Mouse (Mus musculus) bone marrow macrophage, adult 2 months (primary cell): ENCODE measurements around the gene Nppb. TPM values are rescaled to one million over a fixed set of nuclear protein-coding genes. Genes with fewer than 3 reads are reported as not detected.

Experiments
- H3K27ac ChIP-seq: 2 replicates; pipeline ENCODE4 v1.5.1; 2012; ENCODE audit warnings: low read depth, low read length; ENCODE audit not compliant: insufficient read depth
- H3K4me1 ChIP-seq: 2 replicates; pipeline ENCODE4 v1.6.1; 2012; ENCODE audit warnings: low read length; ENCODE audit not compliant: control insufficient read depth, insufficient read depth
- H3K4me3 ChIP-seq: 2 replicates; pipeline ENCODE4 v1.5.1; 2012; ENCODE audit warnings: mild to moderate bottlenecking, low read length, moderate library complexity; ENCODE audit not compliant: insufficient read depth
- CTCF ChIP-seq: IDR thresholded peaks from 2 replicates; pipeline ENCODE4 v1.5.1; 2012; ENCODE audit warnings: low read depth, mild to moderate bottlenecking, low read length, moderate library complexity
- POLR2A ChIP-seq: IDR thresholded peaks from 2 replicates; pipeline ENCODE4 v1.6.1; 2012; ENCODE audit warnings: mild to moderate bottlenecking, low read depth, low read length, borderline replicate concordance
- polyA plus RNA-seq: library from polyadenylated mRNA; stranded (reverse); fragments of >200 nt; gene quantifications from 2 replicates; pipeline ENCODE4 v1.2.4, GENCODE M21; 2012; ENCODE audit not compliant: missing spikeins, insufficient read depth, insufficient read length

Nppb gene
- polyA plus RNA-seq, 1 experiment = not detected

- no peak overlapping the region for H3K4me3 ChIP-seq
- H3K27ac ChIP-seq = no peak overlapping the region
- TF ChIP-seq CTCF (no peak), POLR2A (no peak)
- H3K4me1 ChIP-seq = peaks cover 2% of the 10 kb centered on the region; the same call in 1 of the 2 replicates
Observed at GRCm38 (mm10) chr4:148030506-148030905, 44.9 kb downstream of the Nppb start.

- H3K27ac ChIP-seq = no peak overlapping the region
- H3K4me3 ChIP-seq = no peak overlapping the region
- H3K4me1 ChIP-seq = peaks cover 7% of the 10 kb centered on the region
- TF ChIP-seq CTCF (no peak), POLR2A (no peak)
Observed at GRCm38 (mm10) chr4:148033858-148034410, 48.3 kb downstream of the Nppb start.

- Histone ChIP-seq H3K27ac (no peak overlapping the region), H3K4me3 (no peak overlapping the region), H3K4me1 (peaks cover 10% of the 10 kb centered on the region)
- TF ChIP-seq CTCF (no peak), POLR2A (no peak)
Observed at GRCm38 (mm10) chr4:148035440-148035839, 49.9 kb downstream of the Nppb start.

Other genes with a start within 250 kb of the Nppb start
- gene Zfp984, start 176.0 kb upstream of the Nppb start, polyA plus RNA-seq = 34.6 and 38.2 TPM in 2 replicates
- gene Zfp933, start 137.4 kb upstream of the Nppb start, polyA plus RNA-seq = 8.9 and 13.4 TPM in 2 replicates
- 37.6 and 37.7 TPM in 2 replicates for gene Miip, start 117.0 kb upstream of the Nppb start, polyA plus RNA-seq
- gene Fv1, start 116.8 kb upstream of the Nppb start, polyA plus RNA-seq = 2.2 and 2.9 TPM in 2 replicates
- gene Mfn2, start 81.1 kb upstream of the Nppb start, polyA plus RNA-seq = 21.6 and 25.6 TPM in 2 replicates
- gene Plod1, start 49.0 kb upstream of the Nppb start, polyA plus RNA-seq = 95.3 and 101 TPM in 2 replicates
- gene 2510039O18Rik, start 44.9 kb upstream of the Nppb start, polyA plus RNA-seq = 57.5 and 59.0 TPM in 2 replicates
- gene Nppa, start 14.9 kb downstream of the Nppb start, polyA plus RNA-seq = not detected in 2 replicates
- 8.2 and 9.0 TPM in 2 replicates for gene Clcn6, start 53.0 kb downstream of the Nppb start, polyA plus RNA-seq
- 59.0 and 67.2 TPM in 2 replicates for gene Mthfr, start 53.3 kb downstream of the Nppb start, polyA plus RNA-seq
- 34.0 and 34.7 TPM in 2 replicates for gene Agtrap, start 102.2 kb downstream of the Nppb start, polyA plus RNA-seq
- 30.5 and 30.6 TPM in 2 replicates for gene Mad2l2, start 144.6 kb downstream of the Nppb start, polyA plus RNA-seq
- gene Draxin, start 144.9 kb downstream of the Nppb start, polyA plus RNA-seq = 0.20 TPM in 1 of 2 replicates, not detected in the other
- gene Fbxo6, start 166.4 kb downstream of the Nppb start, polyA plus RNA-seq = 34.9 and 37.8 TPM in 2 replicates
- 5.9 and 8.3 TPM in 2 replicates for gene Fbxo44, start 174.7 kb downstream of the Nppb start, polyA plus RNA-seq
- 0.43 TPM in 1 of 2 replicates, not detected in the other for gene Fbxo2, start 174.8 kb downstream of the Nppb start, polyA plus RNA-seq